Mouse (Mus musculus): ENCODE measurements around the gene Fam178b. TPM values are rescaled to one million over a fixed set of nuclear protein-coding genes. Genes with fewer than 3 reads are reported as not detected.

The Fam178b gene
- polyA plus RNA-seq, 1 experiment = not detected

GRCm38 (mm10) chr1:36525774-36526173 lies 157.2 kb downstream of the Fam178b start:
- TF ChIP-seq CTCF (IDR thresholded peaks at IDR 0.05; ENCODE audit: low read depth, low read length) (no peak), POLR2A (IDR thresholded peaks at IDR 0.05; ENCODE audit: borderline replicate concordance, low read depth, low read length) (no peak)
- H3K27ac ChIP-seq (ENCODE audit: insufficient read depth, low read depth, low read length) = no peak overlapping the region

GRCm38 (mm10) chr1:36524058-36524457 lies 158.9 kb downstream of the Fam178b start:
- no peak overlapping the region for H3K4me3 ChIP-seq (ENCODE audit: insufficient read depth, low read length)
- no peak overlapping the region for H3K27ac ChIP-seq (ENCODE audit: insufficient read depth, low read depth, low read length)
- TF ChIP-seq POLR2A (IDR thresholded peaks at IDR 0.05; ENCODE audit: borderline replicate concordance, low read depth, low read length) (no peak), CTCF (IDR thresholded peaks at IDR 0.05; ENCODE audit: low read depth, low read length) (no peak)
- H3K4me1 ChIP-seq (ENCODE audit: control insufficient read depth, insufficient read depth, low read length) = 0 out of 2 replicates have a peak, but pooled peaks cover 4% of the 10 kb centered on the region

More at GRCm38 (mm10) chr1:36525774-36526173, 157.2 kb downstream of the Fam178b start:
- H3K4me3 ChIP-seq (ENCODE audit: insufficient read depth, low read length) = no peak overlapping the region
- H3K4me1 ChIP-seq (ENCODE audit: control insufficient read depth, insufficient read depth, low read length) = 0 out of 2 replicates have a peak, but pooled peaks cover 4% of the 10 kb centered on the region

- Histone ChIP-seq H3K27ac (ENCODE audit: insufficient read depth, low read depth, low read length) (no peak overlapping the region), H3K4me1 (ENCODE audit: control insufficient read depth, insufficient read depth, low read length) (peaks cover 4% of the 10 kb centered on the region; the same call in 1 of the 2 replicates), H3K4me3 (ENCODE audit: insufficient read depth, low read length) (no peak overlapping the region)
- TF ChIP-seq CTCF (IDR thresholded peaks at IDR 0.05; ENCODE audit: low read depth, low read length) (no peak), POLR2A (IDR thresholded peaks at IDR 0.05; ENCODE audit: borderline replicate concordance, low read depth, low read length) (no peak)
Observed at GRCm38 (mm10) chr1:36523332-36524013, 159.5 kb downstream of the Fam178b start.

GRCm38 (mm10) chr1:36522210-36522609 lies 160.8 kb downstream of the Fam178b start:
- TF ChIP-seq POLR2A (IDR thresholded peaks at IDR 0.05; ENCODE audit: borderline replicate concordance, low read depth, low read length) = no peak
- no peak for TF ChIP-seq CTCF (IDR thresholded peaks at IDR 0.05; ENCODE audit: low read depth, low read length)
- peaks cover 2% of the 10 kb centered on the region; the same call in 1 of the 2 replicates for H3K4me1 ChIP-seq (ENCODE audit: control insufficient read depth, insufficient read depth, low read length)
- H3K27ac ChIP-seq (ENCODE audit: insufficient read depth, low read depth, low read length) = no peak overlapping the region
- H3K4me3 ChIP-seq (ENCODE audit: insufficient read depth, low read length) = no peak overlapping the region

DNA sequence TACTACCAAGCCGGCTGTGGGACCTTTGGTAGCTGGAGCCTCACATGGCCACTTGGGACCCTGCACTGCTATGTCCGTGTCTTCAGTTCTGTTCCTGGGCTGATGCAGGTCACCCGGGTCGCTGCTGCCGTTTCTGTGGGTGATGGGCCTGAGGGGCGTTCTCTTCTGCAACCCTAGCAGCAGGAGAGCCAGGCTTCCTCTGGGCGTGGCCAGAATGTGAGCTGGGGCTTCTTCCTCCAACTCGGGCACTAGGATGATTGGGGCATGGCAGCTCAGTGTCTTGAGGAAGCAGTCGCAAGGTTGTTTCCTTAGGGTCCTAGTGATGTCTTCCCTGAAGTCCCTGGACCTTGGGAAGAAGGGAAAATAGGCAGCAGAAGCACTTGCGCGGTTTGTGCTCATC lies 163.4 kb downstream of the Fam178b start:
- TF ChIP-seq POLR2A (IDR thresholded peaks at IDR 0.05; ENCODE audit: borderline replicate concordance, low read depth, low read length) = no peak
- no peak for TF ChIP-seq CTCF (IDR thresholded peaks at IDR 0.05; ENCODE audit: low read depth, low read length)
- Histone ChIP-seq H3K4me3 (ENCODE audit: insufficient read depth, low read length) (no peak overlapping the region), H3K4me1 (ENCODE audit: control insufficient read depth, insufficient read depth, low read length) (peaks cover 2% of the 10 kb centered on the region; the same call in 1 of the 2 replicates), H3K27ac (ENCODE audit: insufficient read depth, low read depth, low read length) (no peak overlapping the region)

- TF ChIP-seq POLR2A (IDR thresholded peaks at IDR 0.05; ENCODE audit: borderline replicate concordance, low read depth, low read length) = no peak
- H3K4me3 ChIP-seq (ENCODE audit: insufficient read depth, low read length) = no peak overlapping the region
- H3K4me1 ChIP-seq (ENCODE audit: control insufficient read depth, insufficient read depth, low read length) = peaks cover 5% of the 10 kb centered on the region
- no peak overlapping the region for H3K27ac ChIP-seq (ENCODE audit: insufficient read depth, low read depth, low read length)
Observed at GRCm38 (mm10) chr1:36518259-36518658, 164.7 kb downstream of the Fam178b start.

DNA sequence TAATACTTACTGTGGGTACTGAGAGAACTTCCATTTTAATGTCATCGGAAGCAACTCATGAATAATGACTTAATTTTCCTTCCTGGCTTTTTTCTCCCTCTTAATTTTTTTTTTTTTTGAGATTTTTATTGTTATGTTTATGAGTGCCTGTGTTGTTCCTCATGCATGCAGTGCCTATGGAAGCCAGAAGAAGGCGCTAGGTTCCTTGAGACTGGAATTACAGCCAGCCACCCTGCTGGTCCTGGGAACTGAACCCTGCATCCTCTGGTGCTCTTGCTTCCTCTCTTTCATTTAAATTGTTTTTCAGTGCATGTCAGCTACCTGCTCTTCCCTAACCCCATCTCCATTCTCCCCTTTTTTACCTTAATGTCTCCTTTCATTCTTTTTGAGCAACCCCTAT lies 169.3 kb downstream of the Fam178b start:
- TF ChIP-seq POLR2A (IDR thresholded peaks at IDR 0.05; ENCODE audit: borderline replicate concordance, low read depth, low read length) = no peak
- peak; percentile 44 for TF ChIP-seq CTCF (IDR thresholded peaks at IDR 0.05; ENCODE audit: low read depth, low read length)
- Histone ChIP-seq H3K4me1 (ENCODE audit: control insufficient read depth, insufficient read depth, low read length) (peaks cover 13% of the 10 kb centered on the region), H3K4me3 (ENCODE audit: insufficient read depth, low read length) (no peak overlapping the region), H3K27ac (ENCODE audit: insufficient read depth, low read depth, low read length) (no peak overlapping the region)

GRCm38 (mm10) chr1:36513310-36513709 lies 169.7 kb downstream of the Fam178b start:
- TF ChIP-seq POLR2A (IDR thresholded peaks at IDR 0.05; ENCODE audit: borderline replicate concordance, low read depth, low read length) = no peak
- no peak for TF ChIP-seq CTCF (IDR thresholded peaks at IDR 0.05; ENCODE audit: low read depth, low read length)
- H3K27ac ChIP-seq (ENCODE audit: insufficient read depth, low read depth, low read length) = no peak overlapping the region
- H3K4me1 ChIP-seq (ENCODE audit: control insufficient read depth, insufficient read depth, low read length) = peaks cover 14% of the 10 kb centered on the region
- H3K4me3 ChIP-seq (ENCODE audit: insufficient read depth, low read length) = peak overlapping the region; percentile 63

GRCm38 (mm10) chr1:36512966-36513280 lies 170.1 kb downstream of the Fam178b start:
- TF ChIP-seq CTCF (IDR thresholded peaks at IDR 0.05; ENCODE audit: low read depth, low read length) (no peak), POLR2A (IDR thresholded peaks at IDR 0.05; ENCODE audit: borderline replicate concordance, low read depth, low read length) (no peak)
- H3K4me1 ChIP-seq (ENCODE audit: control insufficient read depth, insufficient read depth, low read length) = peaks cover 16% of the 10 kb centered on the region
- no peak overlapping the region for H3K27ac ChIP-seq (ENCODE audit: insufficient read depth, low read depth, low read length)
- H3K4me3 ChIP-seq (ENCODE audit: insufficient read depth, low read length) = peak overlapping the region; percentile 63

Other genes starting within 250 kb of the Fam178b start
- gene Lman2l, start 237.9 kb downstream of the Fam178b start, polyA plus RNA-seq (2012; ENCODE audit: insufficient read depth, insufficient read length, missing spikeins) = 38.9 and 40.8 TPM in 2 replicates
- 7.3 and 8.5 TPM in 2 replicates for gene Cnnm4, start 211.6 kb downstream of the Fam178b start, polyA plus RNA-seq (2012; ENCODE audit: insufficient read depth, insufficient read length, missing spikeins)
- 19.9 and 22.9 TPM in 2 replicates for gene Cnnm3, start 171.3 kb downstream of the Fam178b start, polyA plus RNA-seq (2012; ENCODE audit: insufficient read depth, insufficient read length, missing spikeins)
- gene Ankrd23, start 146.3 kb downstream of the Fam178b start, polyA plus RNA-seq (2012; ENCODE audit: insufficient read depth, insufficient read length, missing spikeins) = 5.5 and 7.6 TPM in 2 replicates
- 1.5 and 3.5 TPM in 2 replicates for gene Gm42417, start 143.8 kb downstream of the Fam178b start, polyA plus RNA-seq (2012; ENCODE audit: insufficient read depth, insufficient read length, missing spikeins)
- gene Ankrd39, start 135.7 kb downstream of the Fam178b start, polyA plus RNA-seq (2012; ENCODE audit: insufficient read depth, insufficient read length, missing spikeins) = 6.2 and 6.8 TPM in 2 replicates
- 1.3 and 2.4 TPM in 2 replicates for gene Sema4c, start 124.8 kb downstream of the Fam178b start, polyA plus RNA-seq (2012; ENCODE audit: insufficient read depth, insufficient read length, missing spikeins)
- 491 and 523 TPM in 2 replicates for gene Cox5b, start 8.3 kb upstream of the Fam178b start, polyA plus RNA-seq (2012; ENCODE audit: insufficient read depth, insufficient read length, missing spikeins)
- not detected in 2 replicates for gene 4933424G06Rik, start 27.0 kb upstream of the Fam178b start, polyA plus RNA-seq (2012; ENCODE audit: insufficient read depth, insufficient read length, missing spikeins)
- gene Actr1b, start 31.2 kb upstream of the Fam178b start, polyA plus RNA-seq (2012; ENCODE audit: insufficient read depth, insufficient read length, missing spikeins) = 41.9 and 43.7 TPM in 2 replicates
- gene Zap70, start 78.6 kb upstream of the Fam178b start, polyA plus RNA-seq (2012; ENCODE audit: insufficient read depth, insufficient read length, missing spikeins) = not detected in 2 replicates

Data from bone marrow macrophage, adult 2 months (primary cell).